Mouse (Mus musculus) spleen, adult 2 months (tissue): ENCODE measurements around the gene Gm7534. TPM values are rescaled to one million over a fixed set of nuclear protein-coding genes. Genes with fewer than 3 reads are reported as not detected.

Source experiments
- DNase-seq, 2 experiments: peaks; one replicate each; pipeline versions ENCODE4 v3.0.0 to v3.0.0-alpha.2; 2012 to 2021; ENCODE audit warnings: low spot score in 2 of 2, low read depth in 1 of 2
- H3K27ac ChIP-seq: fragments of 200-500 bp; 2 replicates; pipeline ENCODE4 v1.5.1; 2012; ENCODE audit warnings: low read length, inconsistent platforms; ENCODE audit not compliant: insufficient read depth
- H3K27me3 ChIP-seq: fragments of 200-500 bp; 2 replicates; pipeline ENCODE4 v1.6.1; 2012; ENCODE audit warnings: mild to moderate bottlenecking, moderate library complexity, low read length, inconsistent platforms; ENCODE audit not compliant: control insufficient read depth, insufficient read depth
- H3K36me3 ChIP-seq: fragments of 200-500 bp; 2 replicates; pipeline ENCODE4 v1.6.1; 2012; ENCODE audit warnings: mild to moderate bottlenecking, low read length, inconsistent platforms; ENCODE audit not compliant: control insufficient read depth, insufficient read depth
- H3K4me1 ChIP-seq: fragments of 200-500 bp; 2 replicates; pipeline ENCODE4 v1.6.1; 2011; ENCODE audit warnings: inconsistent platforms; ENCODE audit not compliant: control insufficient read depth, insufficient read depth, insufficient read length
- H3K4me3 ChIP-seq: fragments of 200-500 bp; 2 replicates; pipeline ENCODE4 v1.5.1; 2011; ENCODE audit warnings: mild to moderate bottlenecking, inconsistent platforms; ENCODE audit not compliant: insufficient read depth, insufficient read length; ENCODE audit errors: extremely low read depth
- CTCF ChIP-seq: fragments of 200-500 bp; IDR thresholded peaks from 2 replicates; pipeline ENCODE4 v1.5.1; 2011; ENCODE audit warnings: mild to moderate bottlenecking, inconsistent platforms; ENCODE audit not compliant: insufficient read depth, insufficient read length, insufficient replicate concordance; ENCODE audit errors: extremely low read depth
- POLR2A ChIP-seq: fragments of 200-500 bp; IDR thresholded peaks from 2 replicates; pipeline ENCODE4 v1.6.1; 2011; ENCODE audit warnings: low read depth, low read length, inconsistent platforms
- WGBS: fragments of 180-500 bp; shearing (Covaris S2); methylation state at CpG from one replicate; pipeline ENCODE4 v1.1.7; 2018; 5-methylcytosine and 5-hydroxymethylcytosine counted together
- polyA plus RNA-seq: library from polyadenylated mRNA; depleted of rRNA; stranded (reverse); fragments of >200 nt; gene quantifications from 2 replicates; pipeline ENCODE4 v1.2.3, GENCODE M21; 2012

Gm7534 gene
- polyA plus RNA-seq, 1 experiment, result not detected

DNA sequence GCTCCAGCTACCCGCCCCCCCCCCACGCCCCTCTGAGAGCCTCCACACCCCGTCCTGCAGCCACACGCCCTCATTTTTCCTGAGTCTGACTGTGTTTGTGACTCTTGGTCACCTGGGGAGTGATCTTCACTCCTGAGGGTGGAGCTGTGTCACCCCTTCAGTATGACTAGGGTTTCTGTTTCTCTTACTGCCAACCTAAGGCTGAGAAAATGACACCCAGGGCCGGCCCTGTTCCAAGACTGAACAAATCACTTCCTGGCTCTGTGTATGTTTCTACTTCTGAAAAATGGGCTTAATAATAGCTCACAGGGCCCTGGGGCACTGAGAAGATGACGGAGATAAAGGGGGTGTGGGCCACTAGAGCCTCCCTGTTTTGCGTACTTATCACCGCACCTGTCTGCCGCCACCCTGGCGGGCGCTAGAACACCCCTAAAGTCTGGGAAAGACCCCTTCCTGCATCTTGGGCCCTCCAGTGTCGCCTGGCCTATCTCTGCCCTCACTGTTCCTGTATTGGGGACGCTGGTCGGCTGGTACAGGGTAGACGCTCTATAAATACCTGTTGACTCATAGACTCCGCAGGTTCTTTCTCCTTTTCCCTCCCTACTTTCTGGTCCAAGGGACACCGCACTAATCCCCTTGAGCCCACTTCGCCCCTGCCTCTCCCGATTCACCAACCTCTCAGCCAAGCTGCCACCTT, 34.9 kb upstream of the Gm7534 start:
- no peak for TF ChIP-seq CTCF
- H3K27me3 ChIP-seq, result no peaks in the 10 kb centered on the region
- no peaks in the 10 kb centered on the region for H3K36me3 ChIP-seq
- H3K27ac ChIP-seq, result no peak overlapping the region
- no peak for DNase-seq
- no peaks in the 10 kb centered on the region for H3K4me1 ChIP-seq
- H3K4me3 ChIP-seq, result no peak overlapping the region
- WGBS, result 71% methylated on average over 19 of the region's 19 CpGs

GRCm38 (mm10) chr4:134234876-134235275, 32.1 kb upstream of the Gm7534 start:
- no peak for TF ChIP-seq POLR2A
- H3K27ac ChIP-seq, result no peak overlapping the region
- no peaks in the 10 kb centered on the region for H3K36me3 ChIP-seq
- DNase-seq, result no peak
- H3K4me1 ChIP-seq, result no peaks in the 10 kb centered on the region
- no peaks in the 10 kb centered on the region for H3K27me3 ChIP-seq
- WGBS, result 76% methylated on average over 5 of the region's 5 CpGs
- no peak overlapping the region for H3K4me3 ChIP-seq

DNA sequence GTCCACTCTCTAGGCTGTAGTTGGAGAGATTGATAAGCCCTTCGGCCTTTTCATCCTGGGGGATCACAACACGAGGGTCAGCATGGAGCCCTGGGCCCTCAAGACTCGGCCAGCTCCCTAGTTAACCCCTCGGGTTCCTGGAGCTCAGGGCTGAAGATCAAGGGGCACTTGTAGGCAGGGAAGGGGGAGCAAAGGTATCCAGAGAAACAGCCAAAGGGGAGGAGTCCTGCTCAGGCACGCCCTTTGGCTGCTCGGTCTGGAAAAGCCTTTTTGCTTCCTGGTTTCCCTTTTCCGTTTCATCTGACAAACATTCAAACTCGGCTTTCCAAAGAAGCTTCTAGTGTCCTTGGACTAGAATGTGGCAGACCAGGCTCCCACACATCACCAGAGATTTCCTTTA, 27.6 kb upstream of the Gm7534 start:
- WGBS, result 64% methylated on average over 8 of the region's 8 CpGs
- TF ChIP-seq CTCF, result no peak
- TF ChIP-seq POLR2A, result no peak
- Histone ChIP-seq H3K4me1 (no peaks in the 10 kb centered on the region), H3K4me3 (no peak overlapping the region), H3K27me3 (no peaks in the 10 kb centered on the region), H3K27ac (no peak overlapping the region), H3K36me3 (no peaks in the 10 kb centered on the region)
- no peak for DNase-seq

DNA sequence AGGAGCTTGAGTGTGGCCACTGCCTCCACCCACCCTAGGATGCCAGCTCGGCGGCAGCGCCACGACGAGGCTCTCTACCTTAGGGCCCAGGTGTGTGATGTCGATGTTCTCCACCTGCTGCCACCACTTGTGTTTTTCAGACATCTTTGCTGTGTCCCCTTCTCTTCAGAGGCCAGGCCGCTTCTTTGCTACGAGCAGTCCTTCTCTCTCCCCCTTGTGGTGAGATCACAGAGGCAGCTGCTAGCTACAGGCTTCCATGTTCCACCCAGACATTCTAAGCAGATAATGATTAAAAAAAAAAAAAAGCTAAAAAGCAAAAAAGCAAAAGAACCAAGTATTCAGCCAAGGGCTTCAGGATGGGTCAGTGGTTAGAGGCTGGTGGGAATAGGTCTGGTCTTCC, 24.4 kb upstream of the Gm7534 start, which contains the start of gene Catsper4:
Gene Catsper4 (minus strand): TSS at position 190 of the 400 bp plus-strand sequence.
- no peak for DNase-seq
- H3K4me3 ChIP-seq, result no peak within 1 kb of the TSS
- TF ChIP-seq CTCF (no peak), POLR2A (no peak)
- no peaks in the 10 kb centered on the region for H3K4me1 ChIP-seq
- H3K27ac ChIP-seq, result no peak within 1 kb of the TSS
- 83% methylated on average over 8 of the region's 8 CpGs for WGBS
- H3K36me3 ChIP-seq, result no peaks in the 10 kb centered on the region
- H3K27me3 ChIP-seq, result no peaks in the 10 kb centered on the region

DNA sequence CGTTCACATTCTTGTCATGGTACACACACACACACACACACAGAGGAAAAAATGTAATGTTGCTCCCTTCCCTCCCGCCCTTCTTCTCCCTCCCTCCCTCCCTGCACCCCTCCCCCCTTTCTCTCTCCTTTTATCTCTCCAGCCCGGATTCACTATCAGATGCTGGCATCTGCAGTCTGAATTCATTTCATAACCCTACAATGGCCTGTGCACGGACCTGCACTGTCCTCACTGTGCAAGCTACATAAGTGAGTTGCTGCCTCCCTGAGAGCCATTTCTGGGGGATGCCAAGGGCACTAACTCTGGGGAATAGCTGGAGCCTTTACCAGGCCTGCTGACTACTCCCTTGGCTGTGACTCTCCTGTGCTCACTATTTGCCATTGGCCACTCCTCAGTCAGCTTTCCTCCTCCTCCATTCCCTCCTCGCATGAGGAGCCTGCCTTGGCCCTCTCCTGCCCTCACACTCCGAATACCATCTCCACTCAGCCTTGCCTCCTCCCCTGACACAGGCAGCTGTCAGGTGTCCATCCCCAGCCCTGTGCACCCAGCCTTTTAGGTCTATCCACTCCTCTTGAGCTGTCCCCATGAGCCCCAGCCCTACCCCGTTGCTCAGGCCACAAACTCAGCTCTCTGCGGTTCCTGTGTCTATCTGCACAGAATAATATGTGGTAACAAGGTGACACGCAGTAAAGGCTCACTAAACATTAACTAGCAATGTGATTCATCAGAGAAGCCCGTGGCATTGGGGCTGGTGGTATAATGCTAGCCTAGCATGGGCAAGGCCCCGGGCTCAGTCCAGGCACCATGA, 20.2 kb upstream of the Gm7534 start:
- no peaks in the 10 kb centered on the region for H3K36me3 ChIP-seq
- no peak for DNase-seq
- no peak for TF ChIP-seq CTCF
- TF ChIP-seq POLR2A, result no peak
- H3K4me1 ChIP-seq, result no peaks in the 10 kb centered on the region
- H3K27me3 ChIP-seq, result no peaks in the 10 kb centered on the region
- no peak overlapping the region for H3K4me3 ChIP-seq
- 73% methylated on average over 11 of the region's 11 CpGs for WGBS
- H3K27ac ChIP-seq, result no peak overlapping the region

- no peak for TF ChIP-seq CTCF
- no peak for TF ChIP-seq POLR2A
Observed at GRCm38 (mm10) chr4:134206488-134207053, 3.8 kb upstream of the Gm7534 start.

More at GRCm38 (mm10) chr4:134206488-134207053, 3.8 kb upstream of the Gm7534 start:
- WGBS, result 39% methylated on average over 6 of the region's 6 CpGs
- H3K27ac ChIP-seq, result no peak overlapping the region
- DNase-seq, result no peak
- H3K4me3 ChIP-seq, result no peak overlapping the region
- no peaks in the 10 kb centered on the region for H3K27me3 ChIP-seq
- H3K36me3 ChIP-seq, result no peaks in the 10 kb centered on the region
- no peaks in the 10 kb centered on the region for H3K4me1 ChIP-seq
